Mouse (Mus musculus): ENCODE measurements at regions not wholly inside any gene's neighbourhood (a gene's known extent, or its start where the extent isn't known, plus 50 kb on each side); places are given as distances from the start of the nearest gene placed in this dataset.

DNA sequence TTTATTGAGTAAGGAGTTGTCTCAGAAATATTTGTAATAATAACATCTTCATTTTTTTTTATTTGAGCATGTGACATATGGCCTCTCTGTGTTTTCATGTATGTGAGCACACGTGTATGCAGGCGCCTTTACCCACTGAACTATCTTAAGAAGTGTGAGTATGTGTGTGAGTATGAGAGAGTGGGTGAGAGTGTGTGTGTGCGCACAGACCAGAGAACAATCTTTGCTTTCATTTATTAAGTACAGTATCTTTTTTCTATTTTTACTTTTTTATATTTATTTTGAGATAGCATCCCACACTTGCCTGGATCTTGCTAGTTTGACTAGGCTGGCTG is 140.5 kb upstream of the Rgmb start:
- 92% methylated on average over 3 of the region's 3 CpGs for WGBS
- Histone ChIP-seq H3K4me3 (no peak overlapping the region), H3K27me3 (no peaks in the 10 kb centered on the region), H3K9ac (no peak overlapping the region), H3K36me3 (no peaks in the 10 kb centered on the region), H3K4me1 (0 out of 2 replicates have a peak, but pooled peaks cover 4% of the 10 kb centered on the region), H3K4me2 (no peak overlapping the region), H3K27ac (no peak overlapping the region), H3K9me3 (no peaks in the 10 kb centered on the region)
- ATAC-seq (ENCODE audit: insufficient number of reproducible peaks, insufficient read depth, low FRiP score, low TSS enrichment, low read depth): no peak

- Histone ChIP-seq H3K9ac (no peak overlapping the region), H3K9me3 (no peaks in the 10 kb centered on the region), H3K4me1 (0 out of 2 replicates have a peak, but pooled peaks cover 4% of the 10 kb centered on the region), H3K27ac (no peak overlapping the region), H3K27me3 (no peaks in the 10 kb centered on the region), H3K4me3 (no peak overlapping the region), H3K36me3 (no peaks in the 10 kb centered on the region), H3K4me2 (no peak overlapping the region)
- no peak for ATAC-seq (ENCODE audit: insufficient number of reproducible peaks, insufficient read depth, low FRiP score, low TSS enrichment, low read depth)
- 67% methylated on average over 6 of the region's 6 CpGs for WGBS
Observed at GRCm38 (mm10) chr17:15970481-15971350, 139.9 kb upstream of the Rgmb start.

DNA sequence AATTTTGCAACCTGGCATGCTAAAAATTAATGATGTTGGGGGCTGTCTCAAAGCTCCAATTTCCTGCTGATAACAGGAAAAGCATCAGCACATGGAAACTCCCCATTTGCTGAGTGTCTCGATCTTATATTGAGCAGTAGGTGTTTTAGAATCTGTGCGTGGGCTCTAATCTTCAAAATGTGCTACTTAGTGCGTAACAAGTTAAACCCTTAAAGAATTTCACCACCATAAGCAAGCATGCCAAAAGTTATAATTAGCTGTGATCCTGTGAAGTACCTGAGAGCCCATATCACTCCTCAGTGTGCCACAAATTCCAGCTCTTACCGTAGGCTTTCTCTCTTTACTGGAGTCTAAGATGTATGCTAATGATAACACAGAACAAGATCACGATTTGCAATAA is 137.5 kb upstream of the Rgmb start:
- H3K4me3 ChIP-seq: no peak overlapping the region
- no peak overlapping the region for H3K4me2 ChIP-seq
- 0 out of 2 replicates have a peak, but pooled peaks cover 4% of the 10 kb centered on the region for H3K4me1 ChIP-seq
- no peaks in the 10 kb centered on the region for H3K27me3 ChIP-seq
- no peak overlapping the region for H3K9ac ChIP-seq
- ATAC-seq (ENCODE audit: insufficient number of reproducible peaks, insufficient read depth, low FRiP score, low TSS enrichment, low read depth): no peak
- H3K36me3 ChIP-seq: no peaks in the 10 kb centered on the region
- H3K27ac ChIP-seq: no peak overlapping the region
- no peaks in the 10 kb centered on the region for H3K9me3 ChIP-seq
- 64% methylated on average over 5 of the region's 5 CpGs for WGBS

- H3K36me3 ChIP-seq: no peaks in the 10 kb centered on the region
- no peak overlapping the region for H3K4me2 ChIP-seq
- H3K4me3 ChIP-seq: no peak overlapping the region
- no peak for ATAC-seq (ENCODE audit: insufficient number of reproducible peaks, insufficient read depth, low FRiP score, low TSS enrichment, low read depth)
- H3K27me3 ChIP-seq: no peaks in the 10 kb centered on the region
- no peak overlapping the region for H3K27ac ChIP-seq
- no peak overlapping the region for H3K9ac ChIP-seq
- WGBS: 79% methylated on average over 2 of the region's 2 CpGs
- 0 out of 2 replicates have a peak, but pooled peaks cover 2% of the 10 kb centered on the region for H3K9me3 ChIP-seq
- H3K4me1 ChIP-seq: no peaks in the 10 kb centered on the region
Observed at GRCm38 (mm10) chr17:15955656-15956055, 124.8 kb upstream of the Rgmb start.

GRCm38 (mm10) chr17:15951641-15952040 is 120.8 kb upstream of the Rgmb start:
- Histone ChIP-seq H3K4me1 (no peaks in the 10 kb centered on the region), H3K36me3 (no peaks in the 10 kb centered on the region), H3K27ac (no peak overlapping the region), H3K27me3 (no peaks in the 10 kb centered on the region), H3K9me3 (no peaks in the 10 kb centered on the region), H3K4me2 (no peak overlapping the region), H3K4me3 (no peak overlapping the region), H3K9ac (no peak overlapping the region)
- ATAC-seq (ENCODE audit: insufficient number of reproducible peaks, insufficient read depth, low FRiP score, low TSS enrichment, low read depth): no peak
- 88% methylated on average over 3 of the region's 3 CpGs for WGBS

DNA sequence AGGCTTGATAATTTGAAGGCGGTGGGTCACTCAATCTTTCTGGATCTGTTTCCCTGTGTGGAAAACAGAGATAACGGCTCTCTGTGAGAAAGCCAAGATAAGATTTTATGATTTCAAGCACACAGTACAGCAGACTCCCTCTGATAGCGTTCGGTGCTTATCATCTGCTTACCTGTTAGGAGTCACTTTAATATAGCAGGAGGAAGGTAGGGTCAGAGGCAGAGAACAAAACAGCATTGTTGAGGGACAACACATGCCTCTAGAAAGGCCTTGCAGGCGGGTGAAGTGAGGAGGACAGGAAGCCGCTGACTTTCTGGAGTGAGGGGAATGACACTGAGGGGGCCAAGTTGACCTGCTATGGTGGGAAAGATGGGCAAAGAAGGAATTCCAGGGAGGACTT is 118.9 kb upstream of the Rgmb start:
- Histone ChIP-seq H3K4me2 (no peak overlapping the region), H3K9me3 (no peaks in the 10 kb centered on the region), H3K27ac (no peak overlapping the region), H3K36me3 (no peaks in the 10 kb centered on the region), H3K9ac (no peak overlapping the region), H3K27me3 (no peaks in the 10 kb centered on the region), H3K4me3 (no peak overlapping the region), H3K4me1 (no peaks in the 10 kb centered on the region)
- WGBS: 71% methylated on average over 6 of the region's 6 CpGs
- no peak for ATAC-seq (ENCODE audit: insufficient number of reproducible peaks, insufficient read depth, low FRiP score, low TSS enrichment, low read depth)

- 39% methylated on average over 4 of the region's 4 CpGs for WGBS
- no peak for ATAC-seq (ENCODE audit: insufficient number of reproducible peaks, insufficient read depth, low FRiP score, low TSS enrichment, low read depth)
Observed at GRCm38 (mm10) chr17:15942378-15942777, 111.5 kb upstream of the Rgmb start.

GRCm38 (mm10) chr17:15918609-15919008 is 87.8 kb upstream of the Rgmb start:
- WGBS: 45% methylated on average over 4 of the region's 4 CpGs
- Histone ChIP-seq H3K9ac (no peak overlapping the region), H3K4me3 (no peak overlapping the region), H3K36me3 (no peaks in the 10 kb centered on the region), H3K27me3 (no peaks in the 10 kb centered on the region), H3K4me2 (no peak overlapping the region), H3K9me3 (no peaks in the 10 kb centered on the region), H3K27ac (no peak overlapping the region), H3K4me1 (no peaks in the 10 kb centered on the region)
- ATAC-seq (ENCODE audit: insufficient number of reproducible peaks, insufficient read depth, low FRiP score, low TSS enrichment, low read depth): no peak

More at GRCm38 (mm10) chr17:15942378-15942777, 111.5 kb upstream of the Rgmb start:
- Histone ChIP-seq H3K27ac (no peak overlapping the region), H3K27me3 (no peaks in the 10 kb centered on the region), H3K36me3 (no peaks in the 10 kb centered on the region), H3K4me1 (no peaks in the 10 kb centered on the region), H3K9me3 (no peaks in the 10 kb centered on the region), H3K9ac (no peak overlapping the region), H3K4me2 (no peak overlapping the region), H3K4me3 (no peak overlapping the region)

DNA sequence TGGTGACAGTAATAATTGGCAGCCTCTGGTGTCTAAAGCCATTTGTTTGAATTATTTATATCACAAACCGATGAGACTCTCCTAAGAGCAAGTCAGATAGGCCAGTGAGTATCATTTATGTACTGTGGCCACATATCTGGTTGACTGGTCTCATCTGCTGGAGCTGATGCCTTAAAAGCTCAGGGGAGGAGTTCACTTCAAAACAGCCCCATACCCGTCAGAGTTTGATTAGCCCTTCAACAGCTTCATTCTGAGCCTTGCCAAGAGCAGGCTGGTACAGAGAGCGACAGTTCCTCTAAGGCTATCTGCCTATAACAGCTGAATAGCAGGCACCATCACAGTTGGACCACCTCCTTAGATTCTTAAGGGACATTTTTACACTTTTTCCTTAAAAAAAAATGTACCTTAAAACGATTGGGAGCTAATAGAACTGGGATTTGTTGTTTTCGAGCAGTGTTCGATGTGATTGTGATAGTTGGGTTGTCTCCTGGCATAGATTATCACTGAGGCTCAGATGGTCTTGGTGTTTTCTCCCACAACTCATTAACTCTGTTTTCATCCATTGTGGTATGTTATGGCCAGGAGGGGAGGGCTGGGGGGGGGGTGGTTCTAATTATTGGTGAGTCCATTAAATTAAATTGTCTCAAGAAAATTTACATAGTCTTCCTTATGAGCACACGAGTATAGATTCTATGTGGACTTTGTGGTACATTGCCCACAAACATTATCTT is 68.0 kb upstream of the Rgmb start:
- Histone ChIP-seq H3K27ac (no peak overlapping the region), H3K9me3 (no peaks in the 10 kb centered on the region), H3K36me3 (no peaks in the 10 kb centered on the region), H3K4me2 (no peak overlapping the region), H3K4me1 (no peaks in the 10 kb centered on the region), H3K9ac (no peak overlapping the region), H3K27me3 (no peaks in the 10 kb centered on the region), H3K4me3 (no peak overlapping the region)
- WGBS: 73% methylated on average over 7 of the region's 7 CpGs
- no peak for ATAC-seq (ENCODE audit: insufficient number of reproducible peaks, insufficient read depth, low FRiP score, low TSS enrichment, low read depth)

DNA sequence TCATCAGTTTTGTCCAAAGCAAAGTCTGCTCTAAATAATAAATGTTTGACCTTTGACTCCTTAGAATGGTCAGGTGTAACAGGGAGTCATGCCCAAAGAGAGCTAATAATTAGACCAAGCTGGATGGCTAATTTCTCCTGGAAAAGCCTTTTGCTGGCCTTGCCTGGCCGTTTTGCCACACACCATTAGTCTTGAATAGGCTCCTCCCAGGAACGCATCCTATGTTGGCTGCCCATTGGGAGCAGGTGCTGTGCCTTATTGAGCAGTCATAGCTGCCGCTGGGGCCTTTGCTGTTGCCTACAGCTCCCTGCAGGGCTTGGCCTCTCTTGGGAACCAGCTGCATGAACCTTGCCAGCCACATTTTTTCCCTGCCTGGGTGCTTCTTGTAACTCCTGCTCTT is 65.1 kb upstream of the Rgmb start:
- WGBS: 37% methylated on average over 3 of the region's 3 CpGs
- no peaks in the 10 kb centered on the region for H3K27me3 ChIP-seq
- H3K9ac ChIP-seq: no peak overlapping the region
- H3K27ac ChIP-seq: no peak overlapping the region
- no peak overlapping the region for H3K4me3 ChIP-seq
- H3K36me3 ChIP-seq: no peaks in the 10 kb centered on the region
- no peaks in the 10 kb centered on the region for H3K4me1 ChIP-seq
- no peak for ATAC-seq (ENCODE audit: insufficient number of reproducible peaks, insufficient read depth, low FRiP score, low TSS enrichment, low read depth)
- H3K9me3 ChIP-seq: no peaks in the 10 kb centered on the region
- no peak overlapping the region for H3K4me2 ChIP-seq

DNA sequence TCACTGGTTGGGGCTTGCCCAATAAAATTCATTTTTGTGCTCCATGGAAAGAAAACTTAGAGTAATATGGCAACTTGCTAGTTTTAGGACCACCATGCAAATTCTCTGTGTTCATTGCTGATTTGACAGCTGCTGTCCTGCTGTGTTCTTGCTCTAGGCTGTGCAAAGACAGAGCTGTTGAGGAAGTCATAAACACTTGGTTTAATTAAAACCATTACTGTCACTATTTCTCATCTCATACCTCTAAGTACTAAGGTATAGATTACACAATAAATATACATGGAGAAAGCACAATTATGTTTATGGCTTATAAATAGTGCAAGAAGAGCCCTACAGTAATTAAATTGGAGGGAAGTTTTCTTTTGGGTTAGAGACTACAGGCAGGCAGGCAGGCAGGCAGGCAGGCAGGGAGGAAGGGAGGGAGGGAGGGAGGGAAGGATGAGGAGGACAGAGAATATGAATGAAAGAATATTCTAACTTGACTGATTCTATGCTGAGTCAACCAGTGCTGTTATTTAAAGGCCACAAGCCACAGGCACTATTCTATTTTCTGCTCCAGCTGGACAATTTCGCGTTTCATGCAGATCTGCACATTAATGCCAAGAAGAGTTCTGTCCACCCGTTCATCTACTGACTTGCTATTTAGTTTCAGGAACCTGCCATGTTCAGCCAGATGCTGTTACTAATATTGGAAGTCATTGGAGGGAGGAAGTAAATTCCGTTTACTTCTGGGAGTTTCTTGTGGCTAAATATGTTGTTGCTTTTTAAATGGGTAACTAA is 61.2 kb upstream of the Rgmb start:
- no peaks in the 10 kb centered on the region for H3K9me3 ChIP-seq
- H3K9ac ChIP-seq: no peak overlapping the region
- no peaks in the 10 kb centered on the region for H3K4me1 ChIP-seq
- no peak overlapping the region for H3K27ac ChIP-seq
- H3K4me3 ChIP-seq: no peak overlapping the region
- WGBS: 61% methylated on average over 4 of the region's 4 CpGs
- H3K4me2 ChIP-seq: no peak overlapping the region
- H3K36me3 ChIP-seq: no peaks in the 10 kb centered on the region
- no peak for ATAC-seq (ENCODE audit: insufficient number of reproducible peaks, insufficient read depth, low FRiP score, low TSS enrichment, low read depth)
- no peaks in the 10 kb centered on the region for H3K27me3 ChIP-seq

Data from embryonic facial prominence, embryonic 13.5 days (tissue).